Mouse (Mus musculus): Measurements from ENCODE around the gene Arpin. TPM values are rescaled to one million over a fixed set of nuclear protein-coding genes. Genes with fewer than 3 reads are reported as not detected.

Gene Arpin
- total and polyA plus RNA-seq, 3 experiments = not detected

Other genes with a start within 250 kb of the Arpin start
- 7.1 and 8.1 TPM in 2 replicates for gene Kif7, start 219.6 kb downstream of the Arpin start, total RNA-seq (2012; rRNA removed)
- gene Kif7, start 219.6 kb downstream of the Arpin start, total RNA-seq (2014; rRNA removed) = 4.7 and 4.8 TPM in 2 replicates
- 7.4 and 8.1 TPM in 2 replicates for gene Kif7, start 219.6 kb downstream of the Arpin start, polyA plus RNA-seq (2012; ENCODE audit: insufficient read length, low read depth)
- gene Plin1, start 202.5 kb downstream of the Arpin start, total RNA-seq (2012; rRNA removed) = 0.08 TPM in 1 of 2 replicates, not detected in the other
- gene Plin1, start 202.5 kb downstream of the Arpin start, total RNA-seq (2014; rRNA removed) = not detected in 2 replicates
- gene Plin1, start 202.5 kb downstream of the Arpin start, polyA plus RNA-seq (2012; ENCODE audit: insufficient read length, low read depth) = not detected in 2 replicates
- 2.8 and 3.4 TPM in 2 replicates for gene Pex11a, start 192.2 kb downstream of the Arpin start, total RNA-seq (2012; rRNA removed)
- gene Pex11a, start 192.2 kb downstream of the Arpin start, total RNA-seq (2014; rRNA removed) = 1.5 and 2.1 TPM in 2 replicates
- gene Pex11a, start 192.2 kb downstream of the Arpin start, polyA plus RNA-seq (2012; ENCODE audit: insufficient read length, low read depth) = 4.3 and 4.8 TPM in 2 replicates
- gene Wdr93, start 192.2 kb downstream of the Arpin start, total RNA-seq (2012; rRNA removed) = 0.38 and 1.2 TPM in 2 replicates
- gene Wdr93, start 192.2 kb downstream of the Arpin start, total RNA-seq (2014; rRNA removed) = 0.63 and 0.75 TPM in 2 replicates
- gene Wdr93, start 192.2 kb downstream of the Arpin start, polyA plus RNA-seq (2012; ENCODE audit: insufficient read length, low read depth) = 0.85 and 1.3 TPM in 2 replicates
- not detected in 2 replicates for gene Mesp1, start 141.6 kb downstream of the Arpin start, total RNA-seq (2012; rRNA removed)
- gene Mesp1, start 141.6 kb downstream of the Arpin start, total RNA-seq (2014; rRNA removed) = not detected in 2 replicates
- gene Mesp1, start 141.6 kb downstream of the Arpin start, polyA plus RNA-seq (2012; ENCODE audit: insufficient read length, low read depth) = not detected in 2 replicates
- gene Mesp2, start 124.6 kb downstream of the Arpin start, total RNA-seq (2012; rRNA removed) = not detected in 2 replicates
- not detected in 2 replicates for gene Mesp2, start 124.6 kb downstream of the Arpin start, total RNA-seq (2014; rRNA removed)
- not detected in 2 replicates for gene Mesp2, start 124.6 kb downstream of the Arpin start, polyA plus RNA-seq (2012; ENCODE audit: insufficient read length, low read depth)
- gene Anpep, start 74.3 kb downstream of the Arpin start, total RNA-seq (2012; rRNA removed) = 0.13 and 0.25 TPM in 2 replicates
- gene Anpep, start 74.3 kb downstream of the Arpin start, total RNA-seq (2014; rRNA removed) = not detected in 2 replicates
- gene Anpep, start 74.3 kb downstream of the Arpin start, polyA plus RNA-seq (2012; ENCODE audit: insufficient read length, low read depth) = 0.45 and 0.60 TPM in 2 replicates
- 11.8 and 12.7 TPM in 2 replicates for gene Ap3s2, start 14.7 kb downstream of the Arpin start, total RNA-seq (2012; rRNA removed)
- gene Ap3s2, start 14.7 kb downstream of the Arpin start, total RNA-seq (2014; rRNA removed) = 14.4 and 14.9 TPM in 2 replicates
- gene Ap3s2, start 14.7 kb downstream of the Arpin start, polyA plus RNA-seq (2012; ENCODE audit: insufficient read length, low read depth) = 21.8 and 28.3 TPM in 2 replicates
- 16.2 and 16.3 TPM in 2 replicates for gene Zfp710, start 89.5 kb upstream of the Arpin start, total RNA-seq (2012; rRNA removed)
- gene Zfp710, start 89.5 kb upstream of the Arpin start, total RNA-seq (2014; rRNA removed) = 6.1 and 7.6 TPM in 2 replicates
- gene Zfp710, start 89.5 kb upstream of the Arpin start, polyA plus RNA-seq (2012; ENCODE audit: insufficient read length, low read depth) = 12.1 and 14.4 TPM in 2 replicates
- 71.1 and 96.4 TPM in 2 replicates for gene Idh2, start 180.0 kb upstream of the Arpin start, total RNA-seq (2012; rRNA removed)
- gene Idh2, start 180.0 kb upstream of the Arpin start, total RNA-seq (2014; rRNA removed) = 20.8 and 21.5 TPM in 2 replicates
- 13.6 and 21.1 TPM in 2 replicates for gene Idh2, start 180.0 kb upstream of the Arpin start, polyA plus RNA-seq (2012; ENCODE audit: insufficient read length, low read depth)